Comparison of ENCODE assay signal across 13 mouse cellular contexts in the genomic region with DNA sequence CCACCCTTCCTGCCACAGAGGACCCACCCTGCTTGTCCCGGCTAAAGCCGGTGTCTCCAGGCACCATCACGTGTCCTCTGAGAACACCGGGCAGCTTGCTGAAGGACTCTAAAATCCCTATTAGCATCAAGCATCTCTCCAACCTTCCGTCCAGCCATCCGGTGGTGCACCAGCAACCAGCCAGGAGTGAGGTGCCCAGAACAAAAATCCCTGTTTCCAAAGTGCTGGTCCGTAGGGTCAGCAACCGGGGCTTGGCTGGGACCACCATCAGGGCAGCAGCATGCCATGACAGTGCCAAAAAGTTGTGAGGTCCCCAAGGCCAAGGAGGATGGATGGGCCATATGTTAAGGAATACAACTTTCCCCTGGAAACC. TPM values are rescaled to one million over a fixed set of nuclear protein-coding genes. Genes with fewer than 3 reads are reported as not detected.
DNase-seq lines count a peak whose midpoint lies in the region; ATAC-seq and TF ChIP-seq lines count a peak whose summit lies in the region.
"Had no signal": no experiment of that assay in that cellular context is flagged by ENCODE, and none has a peak within 500 bp of the region (broad histone marks: within the 10 kb centered on the region; RNA-seq: fewer than 3 reads in every experiment).

No protein-coding gene starts in this region.

- H3K36me3 ChIP-seq in liver, postnatal 0 days (replicated peaks; ENCODE audit: insufficient read depth, low read length) = no peaks in the 10 kb centered on the region
- H3K36me3 ChIP-seq in liver, embryonic 12.5 days = no peaks in the 10 kb centered on the region
- H3K36me3 ChIP-seq in forebrain, embryonic 14.5 days (ENCODE audit: control insufficient read depth, insufficient read depth, low read length) = peaks cover 11% of the 10 kb centered on the region
- H3K36me3 ChIP-seq in limb, embryonic 10.5 days = no peaks in the 10 kb centered on the region
- no peaks in the 10 kb centered on the region for H3K36me3 ChIP-seq in neural tube, embryonic 13.5 days
- H3K36me3 ChIP-seq: embryonic facial prominence, embryonic 15.5 days had no signal

- WGBS in liver, postnatal 0 days (ENCODE audit: insufficient replicate concordance) = 76% methylated on average over 8 of the region's 8 CpGs
- 69% methylated on average over 8 of the region's 8 CpGs for WGBS in liver, embryonic 12.5 days (ENCODE audit: insufficient replicate concordance)
- WGBS in forebrain, embryonic 14.5 days = 94% methylated on average over 8 of the region's 8 CpGs
- 85% methylated on average over 8 of the region's 8 CpGs for WGBS in limb, embryonic 10.5 days
- WGBS in neural tube, embryonic 13.5 days = 86% methylated on average over 8 of the region's 8 CpGs

- no peak for ATAC-seq in liver, postnatal 0 days
- ATAC-seq in liver, embryonic 12.5 days = no peak
- ATAC-seq in forebrain, embryonic 14.5 days = no peak
- no peak for ATAC-seq in neural tube, embryonic 13.5 days (ENCODE audit: low read depth)
- ATAC-seq: lung, postnatal 0 days had no signal

- no peak overlapping the region for H3K27ac ChIP-seq in liver, postnatal 0 days (ENCODE audit: low read depth)
- no peak overlapping the region for H3K27ac ChIP-seq in liver, embryonic 12.5 days
- H3K27ac ChIP-seq in forebrain, embryonic 14.5 days (ENCODE audit: low read depth, low read length) = no peak overlapping the region
- H3K27ac ChIP-seq in limb, embryonic 10.5 days = no peak overlapping the region
- peak overlapping the region; percentile 97 for H3K27ac ChIP-seq in neural tube, embryonic 13.5 days (replicated peaks)
- H3K27ac ChIP-seq: embryonic facial prominence, embryonic 15.5 days had no signal

- DNase-seq in liver, postnatal 0 days = no peak
- DNase-seq in forebrain, embryonic 14.5 days (ENCODE audit: low spot score) = no peak
- DNase-seq in limb, embryonic 10.5 days (ENCODE audit: low spot score) = no peak
- DNase-seq in thymus, postnatal 10 days (ENCODE audit: low spot score in 2 of 2) = no peak
- no peak for DNase-seq in right cerebral cortex, postnatal 14 days
- no peak for DNase-seq in kidney, adult 11 months
- DNase-seq: gastrocnemius, postnatal 14 days; kidney, postnatal 25 days had no signal

- H3K9me3 ChIP-seq in liver, postnatal 0 days (ENCODE audit: low read length) = no peaks in the 10 kb centered on the region
- H3K9me3 ChIP-seq in liver, embryonic 12.5 days (replicated peaks) = no peaks in the 10 kb centered on the region
- no peaks in the 10 kb centered on the region for H3K9me3 ChIP-seq in forebrain, embryonic 14.5 days (replicated peaks; ENCODE audit: control insufficient read depth, low read length)
- no peaks in the 10 kb centered on the region for H3K9me3 ChIP-seq in limb, embryonic 10.5 days (replicated peaks)
- H3K9me3 ChIP-seq in neural tube, embryonic 13.5 days = no peaks in the 10 kb centered on the region
- H3K9me3 ChIP-seq: embryonic facial prominence, embryonic 15.5 days had no signal

- peaks cover 30% of the 10 kb centered on the region for H3K27me3 ChIP-seq in liver, postnatal 0 days (ENCODE audit: insufficient read depth, low read length)
- H3K27me3 ChIP-seq in liver, embryonic 12.5 days (replicated peaks) = peaks cover 56% of the 10 kb centered on the region
- no peaks in the 10 kb centered on the region for H3K27me3 ChIP-seq in forebrain, embryonic 14.5 days (replicated peaks; ENCODE audit: control insufficient read depth, insufficient read depth, low read length)
- peaks cover 55% of the 10 kb centered on the region for H3K27me3 ChIP-seq in limb, embryonic 10.5 days (ENCODE audit: low read depth, poor library complexity, severe bottlenecking)
- peaks cover 6% of the 10 kb centered on the region; the same call in 1 of the 2 replicates for H3K27me3 ChIP-seq in neural tube, embryonic 13.5 days

- TF ChIP-seq CTCF in liver, postnatal 0 days (IDR thresholded peaks at IDR 0.05; ENCODE audit: low read depth) = no peak

- peaks cover 15% of the 10 kb centered on the region; the same call in 1 of the 2 replicates for H3K4me1 ChIP-seq in liver, postnatal 0 days (ENCODE audit: insufficient read depth)
- no peaks in the 10 kb centered on the region for H3K4me1 ChIP-seq in liver, embryonic 12.5 days
- peaks cover 48% of the 10 kb centered on the region for H3K4me1 ChIP-seq in forebrain, embryonic 14.5 days (ENCODE audit: control insufficient read depth, insufficient read depth, low read length)
- peaks cover 25% of the 10 kb centered on the region for H3K4me1 ChIP-seq in limb, embryonic 10.5 days
- H3K4me1 ChIP-seq in neural tube, embryonic 13.5 days (replicated peaks) = peaks cover 65% of the 10 kb centered on the region

- H3K4me2 ChIP-seq in liver, postnatal 0 days (ENCODE audit: low read depth, low read length) = peak overlapping the region; percentile 81; the same call in 1 of the 2 replicates
- H3K4me2 ChIP-seq in liver, embryonic 12.5 days = no peak overlapping the region
- H3K4me2 ChIP-seq in forebrain, embryonic 14.5 days (ENCODE audit: low read length) = peak overlapping the region; percentile 87
- H3K4me2 ChIP-seq in neural tube, embryonic 13.5 days = peak overlapping the region; percentile 94

- H3K4me3 ChIP-seq in liver, postnatal 0 days (ENCODE audit: low read depth, low read length) = no peak overlapping the region
- H3K4me3 ChIP-seq in liver, embryonic 12.5 days = no peak overlapping the region
- peak overlapping the region; percentile 91 for H3K4me3 ChIP-seq in forebrain, embryonic 14.5 days (ENCODE audit: low read depth, low read length)
- 0 out of 2 replicates have a peak overlapping the region, but pooled peaks have one; percentile 65 for H3K4me3 ChIP-seq in limb, embryonic 10.5 days
- H3K4me3 ChIP-seq in neural tube, embryonic 13.5 days = peak overlapping the region; percentile 76

- H3K9ac ChIP-seq in liver, postnatal 0 days (replicated peaks) = no peak overlapping the region
- no peak overlapping the region for H3K9ac ChIP-seq in liver, embryonic 12.5 days
- H3K9ac ChIP-seq in forebrain, embryonic 14.5 days (ENCODE audit: low read length) = peak overlapping the region; percentile 93
- peak overlapping the region; percentile 96 for H3K9ac ChIP-seq in neural tube, embryonic 13.5 days
- H3K9ac ChIP-seq: embryonic facial prominence, embryonic 15.5 days had no signal

- TF ChIP-seq EP300 in liver, postnatal 0 days (IDR thresholded peaks at IDR 0.05; ENCODE audit: low read depth) = no peak

RNA-seq across cellular contexts. Expression of gene Amer2, which starts 6.9 kb away (rescaled TPM):
- 0.86 and 1.0 TPM in 2 replicates for polyA plus RNA-seq in liver, postnatal 0 days (2015; fragmentation: Nextera tagmentation; extraction: Ambion mirVana)
- 0.49 and 0.50 TPM in 2 replicates for polyA plus RNA-seq in liver, embryonic 12.5 days (2016; fragmentation: Nextera tagmentation; extraction: Ambion mirVana)
- 9.4 and 16.0 TPM in 2 replicates for polyA plus RNA-seq in forebrain, embryonic 14.5 days (2014; fragmentation: Nextera tagmentation; extraction: Ambion mirVana)
- polyA plus RNA-seq in limb, embryonic 10.5 days (2016; fragmentation: Nextera tagmentation; extraction: Ambion mirVana) = 3.0 and 3.4 TPM in 2 replicates
- 26.7 and 28.5 TPM in 2 replicates for polyA plus RNA-seq in neural tube, embryonic 13.5 days (2015; fragmentation: Nextera tagmentation; extraction: Ambion mirVana)
- polyA plus RNA-seq: small intestine, adult 2 months had no signal

Comparison
In these comparisons a context has a peak if more than half of its experiments do, and no peak if none do; other contexts are left out.
1. H3K4me3 ChIP-seq: peak in forebrain, embryonic 14.5 days (single experiment), limb, embryonic 10.5 days (single experiment) and neural tube, embryonic 13.5 days (single experiment); none in liver, postnatal 0 days (single experiment) and liver, embryonic 12.5 days (single experiment).
2. H3K9ac ChIP-seq: peak in forebrain, embryonic 14.5 days (single experiment) and neural tube, embryonic 13.5 days (single experiment); none in liver, postnatal 0 days (single experiment) and liver, embryonic 12.5 days (single experiment).